Mouse (Mus musculus) embryo, embryonic 10 days (tissue): ENCODE data around the gene Ctsh.
A peak's percentile ranks its signal among the peaks of the same experiment; 100 is the strongest.

Experiments used
- DNase-seq: peaks from one replicate; pipeline ENCODE4 v3.0.0-alpha.2; 2015; ENCODE audit warnings: low spot score

The Ctsh gene

GRCm38 (mm10) chr9:90113151-90113550 is 59.2 kb downstream of the Ctsh start:
- DNase-seq, result no peak

GRCm38 (mm10) chr9:90113651-90114566 is 60.0 kb downstream of the Ctsh start:
- peak; percentile 93 for DNase-seq

GRCm38 (mm10) chr9:90114567-90115307 is 60.8 kb downstream of the Ctsh start, which contains the start of gene Morf4l1:
TSS of gene Morf4l1 (minus strand) at chr9:90114774.
- peak; percentile 99 for DNase-seq

GRCm38 (mm10) chr9:90115308-90115700 is 61.4 kb downstream of the Ctsh start:
- DNase-seq, result no peak

GRCm38 (mm10) chr9:90117234-90117633 is 63.3 kb downstream of the Ctsh start:
- DNase-seq, result no peak

- no peak for DNase-seq
Observed at GRCm38 (mm10) chr9:90122246-90122740, 68.3 kb downstream of the Ctsh start.

GRCm38 (mm10) chr9:90124156-90124872 is 70.4 kb downstream of the Ctsh start:
- DNase-seq, result no peak

GRCm38 (mm10) chr9:90124873-90125245 is 70.9 kb downstream of the Ctsh start:
- peak; percentile 8 for DNase-seq
